Mouse (Mus musculus): Measurements from ENCODE around the gene Neu4.
"Not testable (repeated sequence)": the region's sequence is repeated elsewhere in the genome, so short reads cannot be mapped to it uniquely, and the experiment has no call there.

DNA sequence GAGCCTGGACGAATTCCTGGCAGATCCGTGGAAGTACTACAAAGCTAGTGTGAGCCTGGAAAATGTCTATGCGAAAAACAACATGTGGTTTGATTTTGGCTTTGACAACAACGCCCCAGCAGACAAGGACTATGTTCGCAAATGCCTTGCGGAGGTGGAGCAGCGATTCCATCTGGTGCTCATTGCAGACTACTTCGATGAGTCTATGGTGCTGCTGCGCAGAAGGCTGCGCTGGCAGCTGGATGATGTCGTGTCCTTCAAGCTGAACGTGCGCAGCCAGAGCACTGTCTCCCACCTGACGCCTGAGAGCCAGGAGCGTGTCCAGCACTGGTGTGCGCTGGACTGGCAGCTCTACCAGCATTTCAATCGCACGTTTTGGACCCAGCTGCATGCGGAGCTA, 11.4 kb upstream of the Neu4 start:
- TF ChIP-seq CTCF (IDR thresholded peaks at IDR 0.05; ENCODE audit: low read depth, low read length); POLR2A (IDR thresholded peaks at IDR 0.05; ENCODE audit: borderline replicate concordance, low read depth, low read length): not testable (repeated sequence)

All from bone marrow macrophage, adult 2 months (primary cell).